Mouse (Mus musculus) megakaryocyte, embryonic 14.5 days (primary cell): ENCODE measurements around the gene Haao.

ENCODE experiments used
- FLI1 ChIP-seq: IDR thresholded peaks from 2 replicates; pipeline ENCODE4 v1.6.1; 2012; ENCODE audit warnings: low read length, inconsistent platforms, mixed read lengths
- GATA1 ChIP-seq: IDR thresholded peaks from 3 replicates; pipeline ENCODE4 v1.6.1; 2012; ENCODE audit warnings: mixed read lengths, low read length, inconsistent platforms, borderline replicate concordance

GRCm38 (mm10) chr17:83830616-83831292, 17.0 kb downstream of the Haao start:
- TF ChIP-seq GATA1 (no peak), FLI1 (no peak)
